ENCODE assay signal across 9 mouse cellular contexts in the genomic region with DNA sequence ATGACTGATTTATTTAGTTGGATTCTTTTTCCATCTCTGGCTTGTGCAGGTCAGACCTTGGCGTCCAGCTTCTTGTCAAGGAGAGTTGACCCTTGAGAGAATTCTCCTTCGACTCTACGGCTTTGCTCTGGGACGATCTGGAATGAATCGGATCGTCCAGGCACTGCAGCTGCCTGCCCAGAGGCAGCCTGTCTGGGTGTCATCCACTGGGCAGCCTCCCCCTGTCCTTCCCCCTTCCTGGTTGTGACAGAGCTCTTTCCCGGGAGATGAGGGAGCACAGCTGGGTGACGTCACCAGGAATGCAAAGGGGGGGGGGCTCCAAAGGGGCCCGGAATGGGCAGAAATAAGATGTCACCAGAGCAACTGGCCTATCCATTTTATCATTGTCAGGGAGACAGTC.
DNase-seq lines count a peak whose midpoint lies in the region; ATAC-seq and TF ChIP-seq lines count a peak whose summit lies in the region.
"Had no signal": no experiment of that assay in that cellular context is flagged by ENCODE, and none has a peak within 500 bp of the region (broad histone marks: within the 10 kb centered on the region; RNA-seq: fewer than 3 reads in every experiment).

No protein-coding gene starts in this region.

- DNase-seq in gastrocnemius, postnatal 10 days, result peak; percentile 27
- no peak for DNase-seq in gastrocnemius, postnatal 36 days
- DNase-seq in lung, embryonic 14.5 days, result peak; percentile 60
- no peak for DNase-seq in lung, adult 18-20 months
- no peak for DNase-seq in thymus, adult 18-20 months
- DNase-seq in left cerebral cortex, postnatal 36 days (ENCODE audit: low spot score in 2 of 2), result no peak

- WGBS in lung, embryonic 14.5 days, result 3% methylated on average over 9 of the region's 9 CpGs
- WGBS in intestine, embryonic 16.5 days, result 3% methylated on average over 9 of the region's 9 CpGs
- 5% methylated on average over 9 of the region's 9 CpGs for WGBS in stomach, embryonic 14.5 days

- no peak overlapping the region for H3K9ac ChIP-seq in lung, embryonic 14.5 days
- no peak overlapping the region for H3K9ac ChIP-seq in intestine, embryonic 16.5 days (ENCODE audit: low read depth, low read length)
- 0 out of 2 replicates have a peak overlapping the region, but pooled peaks have one; percentile 10 for H3K9ac ChIP-seq in stomach, embryonic 14.5 days (replicated peaks; ENCODE audit: low read depth, low read length)

- no peaks in the 10 kb centered on the region for H3K9me3 ChIP-seq in lung, embryonic 14.5 days (ENCODE audit: low read depth, low read length)
- H3K9me3 ChIP-seq in intestine, embryonic 16.5 days (ENCODE audit: control insufficient read depth, low read length), result no peaks in the 10 kb centered on the region
- no peaks in the 10 kb centered on the region for H3K9me3 ChIP-seq in stomach, embryonic 14.5 days (ENCODE audit: control insufficient read depth, low read depth, low read length)

- no peaks in the 10 kb centered on the region for H3K36me3 ChIP-seq in lung, embryonic 14.5 days (ENCODE audit: insufficient read depth)
- H3K36me3 ChIP-seq in intestine, embryonic 16.5 days (ENCODE audit: control insufficient read depth, insufficient read depth, low read length), result no peaks in the 10 kb centered on the region
- H3K36me3 ChIP-seq in stomach, embryonic 14.5 days (ENCODE audit: control insufficient read depth, insufficient read depth, low read length), result no peaks in the 10 kb centered on the region

- peak; percentile 89; the same call in 1 of the 2 replicates for ATAC-seq in lung, embryonic 14.5 days (ENCODE audit: insufficient read depth)
- ATAC-seq in intestine, embryonic 16.5 days, result peak; percentile 67; the same call in 1 of the 2 replicates
- ATAC-seq in stomach, embryonic 14.5 days (ENCODE audit: insufficient number of reproducible peaks, insufficient read depth, low FRiP score, low read depth), result peak; percentile 50; the same call in 1 of the 2 replicates
- ATAC-seq: CD4-positive, CD25-positive, alpha-beta regulatory T cell, adult 4 months had no signal

- H3K4me3 ChIP-seq in lung, embryonic 14.5 days (ENCODE audit: low read depth, low read length), result no peak overlapping the region
- H3K4me3 ChIP-seq in intestine, embryonic 16.5 days (ENCODE audit: low read length), result no peak overlapping the region
- no peak overlapping the region for H3K4me3 ChIP-seq in stomach, embryonic 14.5 days (ENCODE audit: low read depth, low read length)

- H3K4me1 ChIP-seq in lung, embryonic 14.5 days (ENCODE audit: insufficient read depth), result no peaks in the 10 kb centered on the region; the same call in 1 of the 2 replicates
- H3K4me1 ChIP-seq in intestine, embryonic 16.5 days (ENCODE audit: control insufficient read depth, insufficient read depth, low read length), result peaks cover 5% of the 10 kb centered on the region; the same call in 1 of the 2 replicates
- H3K4me1 ChIP-seq in stomach, embryonic 14.5 days (ENCODE audit: control insufficient read depth, insufficient read depth, low read length), result peaks cover 14% of the 10 kb centered on the region; the same call in 1 of the 2 replicates

- peak overlapping the region; percentile 39 for H3K4me2 ChIP-seq in lung, embryonic 14.5 days
- no peak overlapping the region; the same call in 1 of the 2 replicates for H3K4me2 ChIP-seq in intestine, embryonic 16.5 days (ENCODE audit: low read depth, low read length)
- peak overlapping the region; percentile 35 for H3K4me2 ChIP-seq in stomach, embryonic 14.5 days (replicated peaks; ENCODE audit: low read depth, low read length)

- H3K27me3 ChIP-seq in lung, embryonic 14.5 days (ENCODE audit: insufficient read depth, low read length), result no peaks in the 10 kb centered on the region
- no peaks in the 10 kb centered on the region for H3K27me3 ChIP-seq in intestine, embryonic 16.5 days (replicated peaks; ENCODE audit: control insufficient read depth, insufficient read depth, low read length)
- no peaks in the 10 kb centered on the region for H3K27me3 ChIP-seq in stomach, embryonic 14.5 days (ENCODE audit: control insufficient read depth, insufficient read depth, low read length)

- no peak overlapping the region for H3K27ac ChIP-seq in lung, embryonic 14.5 days (ENCODE audit: low read depth)
- no peak overlapping the region for H3K27ac ChIP-seq in intestine, embryonic 16.5 days (ENCODE audit: low read length)
- 0 out of 2 replicates have a peak overlapping the region, but pooled peaks have one; percentile 6 for H3K27ac ChIP-seq in stomach, embryonic 14.5 days (ENCODE audit: low read length)

- intact Hi-C loops in gastrocnemius, postnatal 36 days (cut with DNase I), result no loop called here
- intact Hi-C loops in left cerebral cortex, postnatal 36 days (cut with DNase I), result no loop called here

- no peak for TF ChIP-seq CTCF in lung, embryonic 14.5 days (IDR thresholded peaks at IDR 0.05; ENCODE audit: low read depth)

Comparison
In these comparisons a context has a peak if more than half of its experiments do, and no peak if none do; other contexts are left out.
1. DNase-seq: peak in gastrocnemius, postnatal 10 days (single experiment) and lung, embryonic 14.5 days (single experiment); none in gastrocnemius, postnatal 36 days (0 of 2), lung, adult 18-20 months (0 of 2), thymus, adult 18-20 months (0 of 2) and left cerebral cortex, postnatal 36 days (0 of 2).
2. Peak in every context shown above with its lines, with median percentiles within 50 percentile points of each other: ATAC-seq.